Mouse (Mus musculus) frontal cortex, adult 2 months (tissue): Measurements from ENCODE around the gene Lsg1. TPM values are rescaled to one million over a fixed set of nuclear protein-coding genes. Genes with fewer than 3 reads are reported as not detected.
A peak's percentile ranks its signal among the peaks of the same experiment; 100 is the strongest.

Experiments
- DNase-seq, 2 experiments: peaks; one replicate each; pipeline ENCODE4 v3.0.0; 2022; ENCODE audit warnings: low spot score in 1 of 2; ENCODE audit errors: extremely low spot score in 1 of 2
- polyA plus RNA-seq: library from polyadenylated mRNA; depleted of rRNA; stranded (reverse); fragments of >200 nt; gene quantifications from 2 replicates; pipeline ENCODE4 v1.2.3, GENCODE M21; 2012; rRNA removed

Gene Lsg1
- polyA plus RNA-seq: 17.4 and 17.9 TPM in 2 replicates

DNA sequence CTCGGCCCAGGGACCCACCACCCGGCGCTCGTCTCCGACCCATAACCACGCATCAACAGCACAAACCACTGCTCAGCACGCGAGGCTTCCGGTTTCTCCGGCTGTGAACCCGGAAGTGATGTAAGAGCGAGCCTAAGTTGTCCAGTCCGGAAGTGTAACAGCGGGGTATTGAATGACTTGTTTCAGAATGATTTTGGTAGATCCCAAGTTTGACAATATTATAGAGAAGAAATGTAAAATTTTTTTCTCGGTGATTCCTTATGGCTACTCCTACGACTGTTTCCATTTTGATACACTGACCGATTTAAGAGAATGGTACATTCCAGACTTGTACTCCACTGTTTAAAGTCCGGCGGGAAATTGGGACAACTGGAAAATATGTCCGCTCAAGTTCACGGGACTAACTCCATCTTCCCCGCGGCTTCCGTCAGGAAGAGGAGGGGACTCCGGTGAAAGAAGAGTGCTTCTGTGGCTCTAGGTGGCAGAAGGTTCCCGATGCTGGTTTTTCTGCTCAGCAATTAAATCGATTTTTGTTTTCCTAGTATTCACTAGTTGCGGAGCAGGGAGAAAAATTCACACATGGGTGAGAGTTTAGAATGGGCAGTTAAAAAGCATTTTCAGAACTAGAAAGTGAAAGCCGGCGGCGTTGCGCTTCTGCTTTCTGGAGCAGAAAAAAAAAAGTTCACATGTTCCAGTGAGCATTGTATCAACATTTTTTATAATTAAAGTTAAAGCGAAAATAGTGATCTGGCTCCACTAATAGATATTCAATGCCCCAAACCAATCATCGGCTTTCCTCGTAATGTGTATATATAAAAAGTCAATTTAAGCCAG is at the start of gene Lsg1:
Lsg1 (minus strand) TSS at position 99 of the 834 bp plus-strand sequence.
- peak; percentile 71 to 95 for DNase-seq

DNA sequence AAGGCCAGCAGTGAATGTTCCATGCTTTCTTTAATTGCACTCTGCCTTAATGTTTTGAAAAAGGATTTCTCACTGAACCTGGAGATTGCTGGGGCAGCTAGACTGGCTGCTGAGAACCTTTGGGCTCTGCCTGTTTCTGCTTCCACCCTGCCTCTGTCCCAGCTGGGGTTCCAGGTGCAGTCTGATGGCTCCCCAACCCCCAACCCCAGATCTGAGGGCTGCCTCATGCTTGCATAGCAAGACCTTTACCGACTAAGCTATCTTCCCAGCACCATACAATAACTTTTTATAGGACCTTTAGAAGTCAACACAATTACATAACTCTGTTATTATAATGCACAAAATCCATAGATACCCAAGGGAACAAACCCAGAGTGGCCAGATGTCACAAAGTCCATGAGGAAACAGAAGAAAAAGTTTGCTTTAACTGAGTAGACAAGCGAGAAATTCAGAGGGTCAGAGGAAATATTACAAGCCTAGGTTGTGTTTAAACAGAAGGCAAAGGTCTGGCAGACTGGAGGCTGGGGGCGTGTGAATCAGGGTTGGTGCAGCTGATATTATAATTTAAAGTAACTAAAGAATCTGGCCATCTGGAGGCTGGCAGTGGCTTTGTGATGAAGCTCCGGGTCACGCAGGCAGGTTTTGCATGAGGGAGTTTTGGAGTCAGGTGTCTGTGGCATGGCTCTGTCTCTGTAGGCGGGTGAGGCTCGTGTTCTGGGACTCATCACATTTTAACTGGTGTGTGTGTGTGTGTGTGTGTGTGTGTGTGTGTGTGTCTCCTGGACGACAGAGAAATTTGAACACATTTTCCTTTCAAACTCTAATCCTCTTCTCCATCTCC is 46.7 kb upstream of the Lsg1 start:
- no peak for DNase-seq

DNA sequence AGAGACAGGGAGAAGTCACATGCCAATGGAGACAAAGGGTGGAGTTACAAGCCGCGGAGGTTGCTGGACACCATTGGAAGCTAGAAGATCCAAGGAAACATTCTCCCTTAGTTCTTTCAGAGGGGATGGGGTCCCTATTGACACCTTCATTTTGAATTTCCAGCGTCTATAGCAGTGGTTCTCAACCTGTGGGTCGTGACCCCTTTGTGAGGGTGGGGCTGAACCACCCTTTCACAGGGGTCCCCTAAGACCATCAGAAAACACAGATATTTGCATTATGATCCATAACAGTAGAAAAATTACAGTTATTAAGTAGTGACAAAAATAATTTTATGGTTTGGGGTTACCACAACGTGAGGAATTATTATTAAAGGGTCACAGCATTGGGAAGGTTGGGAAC is 42.1 kb upstream of the Lsg1 start:
- no peak for DNase-seq

- no peak for DNase-seq
Measured at GRCm38 (mm10) chr16:30628401-30628800, 41.0 kb upstream of the Lsg1 start.

- DNase-seq: no peak
Measured at GRCm38 (mm10) chr16:30627586-30628337, 40.4 kb upstream of the Lsg1 start.

- no peak for DNase-seq
Measured at GRCm38 (mm10) chr16:30624640-30625039, 37.2 kb upstream of the Lsg1 start.

DNA sequence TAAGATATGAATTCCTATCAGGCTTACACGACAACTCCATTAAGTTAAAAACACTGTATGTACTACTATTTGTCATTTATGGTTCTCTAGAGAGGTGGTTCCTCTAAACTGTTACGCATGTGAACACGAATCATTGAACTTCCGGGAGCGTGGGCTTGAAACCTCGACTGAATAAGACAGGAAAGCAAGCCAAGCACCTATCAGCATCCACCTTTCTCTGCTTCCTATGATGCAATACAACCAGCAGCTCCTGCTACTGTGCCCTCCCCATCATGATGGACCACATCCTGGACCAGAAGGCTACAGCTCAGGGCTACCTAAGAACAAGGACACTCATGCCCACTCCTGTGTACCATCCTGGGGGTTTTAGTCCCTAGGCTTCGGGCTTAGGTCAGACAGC is 36.3 kb upstream of the Lsg1 start:
- DNase-seq: no peak

GRCm38 (mm10) chr16:30616281-30616680 is 28.9 kb upstream of the Lsg1 start:
- DNase-seq: no peak

DNA sequence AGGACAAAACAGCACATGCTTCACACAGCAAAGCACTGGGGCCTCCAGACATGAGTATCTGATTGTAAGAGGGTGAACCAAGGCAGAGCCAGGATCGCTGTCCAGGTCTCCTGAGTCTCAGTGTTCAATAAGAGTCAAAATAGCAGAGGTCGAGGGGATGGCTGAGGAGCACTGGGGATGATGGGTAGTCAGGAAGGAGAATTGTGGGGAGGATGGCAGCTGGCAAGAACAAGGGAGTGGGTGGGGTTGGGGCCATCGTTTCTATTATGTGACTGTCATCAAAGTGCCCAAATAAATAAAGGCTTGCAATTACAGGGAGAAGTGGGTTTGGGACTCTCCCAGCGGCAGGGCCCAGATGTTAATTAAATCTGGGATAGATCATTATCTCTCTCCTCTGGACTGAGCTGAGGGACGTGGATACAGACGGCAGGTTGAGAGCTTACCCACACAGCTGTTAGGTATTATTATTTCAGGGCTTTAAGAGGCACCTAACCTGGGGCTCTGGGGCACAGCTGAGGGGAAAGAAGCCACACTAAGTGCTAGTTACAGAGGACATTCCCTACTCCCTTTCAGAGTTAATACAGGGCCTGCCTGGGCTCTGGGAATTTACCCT is 27.4 kb upstream of the Lsg1 start:
- DNase-seq: no peak

GRCm38 (mm10) chr16:30614122-30614521 is 26.7 kb upstream of the Lsg1 start:
- no peak for DNase-seq

- no peak for DNase-seq
Measured at GRCm38 (mm10) chr16:30613122-30613521, 25.7 kb upstream of the Lsg1 start.

- no peak for DNase-seq
Measured at GRCm38 (mm10) chr16:30611331-30611730, 23.9 kb upstream of the Lsg1 start.

- DNase-seq: no peak
Measured at GRCm38 (mm10) chr16:30607868-30608267, 20.5 kb upstream of the Lsg1 start.

GRCm38 (mm10) chr16:30605528-30605927 is 18.1 kb upstream of the Lsg1 start:
- no peak for DNase-seq

- no peak for DNase-seq
Measured at GRCm38 (mm10) chr16:30604807-30605137, 17.4 kb upstream of the Lsg1 start.

- no peak for DNase-seq
Measured at GRCm38 (mm10) chr16:30604061-30604806, 16.8 kb upstream of the Lsg1 start.

- no peak for DNase-seq
Measured at GRCm38 (mm10) chr16:30603531-30603842, 16.1 kb upstream of the Lsg1 start.

GRCm38 (mm10) chr16:30602684-30603530 is 15.5 kb upstream of the Lsg1 start:
- no peak for DNase-seq

DNA sequence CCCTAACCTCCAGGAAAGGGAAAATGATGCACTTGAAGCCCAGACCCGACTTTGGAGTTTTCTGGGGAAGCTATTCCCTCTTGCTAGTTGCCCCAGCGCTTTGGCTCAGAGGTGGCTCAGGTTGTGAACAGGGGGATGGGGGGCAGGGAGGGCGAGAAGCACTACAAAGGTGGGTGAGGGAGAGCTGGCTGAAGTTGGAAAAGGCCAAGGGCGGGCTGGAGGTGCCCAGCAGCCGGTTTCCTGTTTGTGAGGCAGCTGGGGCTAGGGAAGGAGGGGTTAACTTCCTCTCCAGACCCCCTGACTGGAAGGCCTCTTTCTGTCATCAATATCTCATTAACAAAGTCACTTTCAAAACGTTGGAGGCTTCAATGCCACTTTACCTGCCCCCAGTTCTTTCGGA is 14.6 kb upstream of the Lsg1 start:
- DNase-seq: no peak
